Comparison of ENCODE assay signal across 9 mouse cellular contexts in genomic region chr12:117516179-117516578, GRCm38 (mm10). TPM values are rescaled to one million over a fixed set of nuclear protein-coding genes. Genes with fewer than 3 reads are reported as not detected.
DNase-seq lines count a peak whose midpoint lies in the region; ATAC-seq and TF ChIP-seq lines count a peak whose summit lies in the region.
"Had no signal": no experiment of that assay in that cellular context is flagged by ENCODE, and none has a peak within 500 bp of the region (broad histone marks: within the 10 kb centered on the region; RNA-seq: fewer than 3 reads in every experiment).

Gene Rapgef5, plus strand, starts transcription at chr12:117516479.

- no peak for ATAC-seq in midbrain, embryonic 12.5 days (ENCODE audit: low FRiP score, low read depth)

- no peak within 1 kb of the TSS for H3K9ac ChIP-seq in midbrain, embryonic 12.5 days (replicated peaks)

- DNase-seq in layer of hippocampus, adult 8-10 months (ENCODE audit: low spot score in 2 of 2) = no peak
- DNase-seq in layer of hippocampus, adult 9-10 months (ENCODE audit: low spot score) = no peak
- DNase-seq in brain, embryonic 14.5 days (ENCODE audit: low read depth) = no peak
- no peak for DNase-seq in heart, postnatal 10 days
- DNase-seq in gastrocnemius, adult 2 months = no peak
- no peak for DNase-seq in thymus, postnatal 25 days
- no peak for DNase-seq in embryo, embryonic 9.5 days (ENCODE audit: extremely low spot score)
- DNase-seq: liver had no signal

- H3K4me2 ChIP-seq in midbrain, embryonic 12.5 days (replicated peaks) = no peak within 1 kb of the TSS

- H3K36me3 ChIP-seq in midbrain, embryonic 12.5 days = no peaks in the 10 kb centered on the region

- intact Hi-C loops in heart, postnatal 10 days (cut with DNase I) = no loop called here
- intact Hi-C loops in gastrocnemius, adult 2 months (cut with DNase I) = no loop called here

- H3K9me3 ChIP-seq in midbrain, embryonic 12.5 days = no peaks in the 10 kb centered on the region

- no peak within 1 kb of the TSS for H3K27ac ChIP-seq in midbrain, embryonic 12.5 days (replicated peaks)
- H3K27ac ChIP-seq in gastrocnemius, adult 2 months = no peak within 1 kb of the TSS

- WGBS in midbrain, embryonic 12.5 days = 96% methylated on average over 2 of the region's 2 CpGs

- H3K27me3 ChIP-seq in midbrain, embryonic 12.5 days = no peaks in the 10 kb centered on the region

- no peak for TF ChIP-seq CTCF in brain, embryonic 14.5 days (IDR thresholded peaks at IDR 0.05; ENCODE audit: borderline replicate concordance, extremely low read depth, insufficient read depth, insufficient read length)
- no peak for TF ChIP-seq CTCF in gastrocnemius, adult 2 months (IDR thresholded peaks at IDR 0.05)

- TF ChIP-seq POLR2A in brain, embryonic 14.5 days (IDR thresholded peaks at IDR 0.05; ENCODE audit: borderline replicate concordance, extremely low read depth, insufficient read depth, insufficient read length, poor library complexity, severe bottlenecking) = no peak

- no peaks in the 10 kb centered on the region for H3K4me1 ChIP-seq in midbrain, embryonic 12.5 days

- no peak within 1 kb of the TSS for H3K4me3 ChIP-seq in midbrain, embryonic 12.5 days
- no peak within 1 kb of the TSS for H3K4me3 ChIP-seq in gastrocnemius, adult 2 months

RNA-seq across cellular contexts. Expression of gene Rapgef5, which starts in this region (rescaled TPM):
- 100 to 1,000 TPM; 193 to 200 (median 198) TPM for total RNA-seq in layer of hippocampus, adult 8-10 months (2022)
- 34.6 and 50.9 TPM in 2 replicates for polyA plus RNA-seq in brain, embryonic 14.5 days (2012; rRNA removed)
- total RNA-seq in heart, postnatal 10 days (2021) = 10 to 100 TPM; 45.8 to 48.2 TPM
- polyA plus RNA-seq in midbrain, embryonic 12.5 days (2016; fragmentation: Nextera tagmentation; extraction: Ambion mirVana) = 25.9 and 27.0 TPM in 2 replicates
- 1 to 10 TPM; 4.1 to 5.4 TPM for total RNA-seq in gastrocnemius, adult 2 months (2021)

Comparison
In these comparisons a context has a peak if more than half of its experiments do, and no peak if none do; other contexts are left out.
1. RNA of gene Rapgef5 (total RNA-seq): 193 to 200 TPM in layer of hippocampus, adult 8-10 months and 45.8 to 48.2 TPM in heart, postnatal 10 days; 4.1 to 5.4 TPM in gastrocnemius, adult 2 months; every median in the first group is over 4 times any median in the second.